Mouse (Mus musculus) embryo, embryonic 10.5 days (tissue): ENCODE results near the gene Ksr2.

Source experiments
- DNase-seq: peaks from one replicate; pipeline ENCODE4 v3.0.0-alpha.2; 2015; ENCODE audit warnings: low spot score

Ksr2 gene

GRCm38 (mm10) chr5:117523010-117523409, 109.2 kb downstream of the Ksr2 start:
- no peak for DNase-seq

GRCm38 (mm10) chr5:117530991-117531390, 117.2 kb downstream of the Ksr2 start:
- no peak for DNase-seq

- no peak for DNase-seq
These were observed 125.4 kb downstream of the Ksr2 start for GRCm38 (mm10) chr5:117539221-117539620.

DNA sequence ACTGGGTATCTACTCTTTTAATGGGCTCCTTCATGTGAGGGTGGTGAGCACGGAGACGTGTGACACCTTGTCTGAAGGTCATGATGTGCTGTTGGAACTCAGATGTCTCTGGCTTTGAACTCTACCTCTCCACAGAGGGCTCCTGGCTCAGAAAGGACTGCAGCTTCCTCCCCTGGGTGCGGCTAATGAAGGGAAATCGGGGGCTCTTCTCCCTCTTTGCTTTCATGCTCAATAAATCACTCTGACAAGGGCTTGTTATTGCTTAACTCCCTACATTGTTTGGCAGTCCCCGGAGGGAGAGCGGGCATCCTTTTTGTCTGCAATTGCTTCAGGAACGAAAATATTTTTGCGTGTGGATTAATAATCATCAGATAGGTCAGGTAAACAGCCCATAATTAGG, 127.9 kb downstream of the Ksr2 start:
- no peak for DNase-seq

DNA sequence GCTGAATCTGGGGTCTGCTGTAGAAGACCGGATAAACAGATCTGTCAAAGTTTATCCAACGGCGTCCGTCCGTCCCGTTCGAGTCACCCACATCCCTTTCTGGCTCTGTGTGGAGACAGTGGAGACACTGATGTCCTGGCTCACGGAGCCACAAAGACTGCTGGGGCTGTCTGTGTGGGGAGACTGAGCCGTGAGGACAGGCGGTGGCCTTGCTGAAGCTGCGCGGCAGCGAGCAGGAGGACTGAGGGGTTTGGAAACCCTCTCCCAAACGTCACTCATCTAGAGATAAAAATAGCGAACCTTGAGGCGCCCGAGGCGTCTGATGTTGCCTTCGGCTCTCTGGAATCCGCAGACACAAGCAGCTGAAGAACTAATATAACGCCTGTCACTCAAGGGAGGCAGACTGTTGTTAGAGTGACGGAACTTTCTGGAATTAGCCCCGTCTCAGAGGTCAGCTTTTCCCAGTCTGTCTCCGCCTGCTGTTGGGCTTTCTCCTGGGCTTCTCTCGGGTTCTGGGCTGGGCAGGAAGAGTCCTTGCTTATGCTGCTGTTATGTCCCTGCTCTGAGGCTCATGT, 133.0 kb downstream of the Ksr2 start:
- peak; percentile 13 for DNase-seq

GRCm38 (mm10) chr5:117550992-117551391, 137.2 kb downstream of the Ksr2 start:
- no peak for DNase-seq

DNA sequence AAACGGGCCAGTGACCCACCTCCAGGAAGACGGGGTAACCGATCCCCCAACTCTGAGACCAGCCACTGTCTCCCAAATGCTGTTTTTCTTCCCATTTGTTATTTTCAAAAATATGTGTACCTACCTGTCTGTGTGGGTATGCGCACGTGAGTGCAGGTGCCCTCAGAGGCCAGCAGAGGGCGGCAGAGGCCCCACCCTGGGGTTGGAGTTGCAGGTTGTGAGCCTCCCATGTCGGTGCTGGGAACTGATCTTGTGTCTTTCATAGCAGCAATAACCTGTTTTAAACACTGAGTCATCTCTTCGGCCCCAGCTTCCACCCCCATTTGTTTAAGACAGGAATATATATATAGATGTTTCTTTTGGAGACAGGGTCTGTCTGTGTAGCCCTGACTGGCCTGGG, 138.3 kb downstream of the Ksr2 start:
- no peak for DNase-seq

- no peak for DNase-seq
These were observed 140.7 kb downstream of the Ksr2 start for GRCm38 (mm10) chr5:117554505-117554904.

DNA sequence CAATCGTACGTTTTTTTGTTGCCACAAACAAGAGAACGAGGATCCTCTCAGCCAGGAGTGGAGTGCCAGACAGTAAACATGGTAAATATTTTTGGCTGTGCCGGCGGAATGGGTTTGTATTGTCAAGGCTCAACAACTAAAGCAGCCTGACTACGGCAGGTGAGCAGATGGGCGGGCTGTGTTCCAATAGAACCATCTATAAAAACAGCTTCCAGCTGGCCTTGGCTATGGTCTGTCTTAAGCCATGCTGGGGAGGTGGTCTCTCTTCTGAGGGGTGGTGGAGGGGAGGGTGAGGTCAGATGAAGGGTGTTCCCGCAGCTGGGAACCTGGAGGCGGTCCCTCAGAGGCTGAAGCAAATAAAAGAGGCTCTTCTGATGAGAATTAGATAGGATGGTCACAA, 142.8 kb downstream of the Ksr2 start:
- no peak for DNase-seq

GRCm38 (mm10) chr5:117561080-117561479, 147.3 kb downstream of the Ksr2 start:
- no peak for DNase-seq

GRCm38 (mm10) chr5:117566051-117566665, 152.4 kb downstream of the Ksr2 start:
- DNase-seq: no peak

DNA sequence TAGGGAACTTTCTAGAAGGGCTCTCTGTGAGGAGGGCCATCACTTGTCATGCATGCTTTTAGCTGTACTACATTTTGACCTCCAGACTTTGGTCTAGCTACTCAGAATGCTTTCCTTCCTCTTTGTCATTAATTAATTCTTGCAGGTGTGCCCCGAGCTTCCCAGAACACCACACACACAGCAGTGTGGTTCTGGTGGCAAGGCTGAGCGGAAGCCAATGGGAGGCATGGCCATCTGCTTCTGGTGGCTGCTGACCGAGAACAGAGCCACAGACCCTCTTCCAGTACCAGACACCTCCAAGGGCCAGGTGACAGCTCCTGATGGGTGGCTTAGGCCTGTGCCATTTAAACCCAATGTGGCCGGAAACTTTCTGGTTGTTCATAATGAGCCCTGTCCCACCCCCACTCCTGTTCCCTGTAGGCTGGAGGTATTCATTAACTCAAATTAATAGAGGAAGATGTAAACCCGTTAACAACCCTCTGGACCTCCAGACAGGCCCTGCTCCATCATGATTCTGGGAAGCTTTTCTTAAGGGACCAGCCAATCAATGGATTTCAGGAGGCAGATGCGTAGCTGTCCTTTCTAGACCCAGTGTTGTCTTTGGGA, 155.5 kb downstream of the Ksr2 start:
- no peak for DNase-seq

DNA sequence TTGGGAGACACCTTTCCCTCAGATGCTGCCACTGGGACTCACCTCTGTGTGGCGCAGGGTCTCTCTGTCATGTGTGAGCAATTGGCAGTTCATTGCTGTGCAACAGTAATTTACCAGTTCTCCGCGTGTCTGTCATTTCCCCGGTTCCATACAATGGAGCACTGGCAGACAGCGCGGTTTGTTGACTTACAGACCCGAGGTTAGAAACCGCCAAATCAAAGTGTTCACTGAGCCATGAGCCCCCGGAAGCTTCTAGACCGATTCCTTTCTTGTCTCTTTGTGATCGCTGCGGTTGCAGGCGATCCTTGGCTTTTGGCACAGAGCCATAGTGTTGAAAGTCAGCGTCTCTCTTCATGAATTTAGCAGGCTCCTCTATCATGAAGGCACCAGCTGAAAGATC, 158.6 kb downstream of the Ksr2 start:
- DNase-seq: no peak

DNA sequence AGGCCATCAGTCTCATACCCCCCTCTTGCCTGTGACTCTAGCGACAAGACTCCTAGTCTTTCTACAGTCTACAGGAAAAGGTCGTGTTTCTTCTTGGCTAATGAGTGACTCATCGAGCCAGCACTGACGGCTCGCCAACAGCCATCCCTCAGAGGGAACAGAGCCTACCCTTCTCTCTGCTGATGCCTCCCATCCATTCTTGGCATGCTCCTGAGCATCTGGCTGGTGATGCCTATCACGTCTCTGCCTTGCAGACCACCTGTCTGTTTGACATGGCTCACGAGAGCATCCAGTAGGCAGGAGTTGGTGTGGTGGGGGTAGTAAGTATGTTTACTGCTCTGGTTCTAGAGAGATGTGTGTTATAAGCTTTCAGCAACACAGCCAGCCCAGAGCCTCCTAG, 161.1 kb downstream of the Ksr2 start:
- no peak for DNase-seq

DNA sequence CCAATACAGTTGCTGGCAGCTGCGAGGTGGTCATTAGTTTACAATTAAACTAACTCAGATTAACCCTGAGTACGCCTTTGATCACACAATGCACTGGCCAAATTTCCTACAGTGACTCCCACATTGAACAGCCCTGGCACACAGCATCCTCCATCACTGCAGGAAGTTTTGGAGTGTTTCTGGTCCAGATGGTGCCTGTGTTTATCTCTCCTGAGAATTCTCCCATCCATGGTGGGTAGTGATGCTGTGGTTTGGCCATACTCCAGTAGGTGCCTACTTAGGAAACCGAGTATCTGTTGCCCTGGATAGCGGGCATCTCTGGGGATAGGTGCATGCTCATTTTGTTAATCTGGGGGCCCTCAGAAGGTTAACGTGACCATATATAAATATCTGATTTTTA, 163.8 kb downstream of the Ksr2 start:
- DNase-seq: no peak

GRCm38 (mm10) chr5:117581711-117582110, 167.9 kb downstream of the Ksr2 start:
- no peak for DNase-seq

DNA sequence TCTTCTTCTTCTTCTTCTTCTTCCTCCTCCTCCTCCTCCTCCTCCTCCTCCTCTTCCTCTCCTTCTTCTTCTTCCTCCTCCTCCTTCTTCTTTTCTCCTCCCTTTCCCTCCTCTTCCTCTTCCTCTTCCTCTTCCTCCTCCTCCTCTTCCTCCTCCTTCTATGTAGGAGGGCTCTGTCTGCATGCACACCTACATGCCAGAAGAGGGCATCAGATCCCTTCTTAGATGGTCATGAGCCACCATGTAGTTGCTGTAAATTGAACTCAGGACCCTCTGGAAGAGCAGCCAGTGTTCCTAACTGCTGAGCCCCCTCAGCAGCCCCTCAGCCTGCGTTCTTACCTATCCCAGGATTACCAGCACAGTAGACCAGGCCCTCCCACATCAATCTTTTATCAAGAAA, 170.6 kb downstream of the Ksr2 start:
- DNase-seq: no peak

DNA sequence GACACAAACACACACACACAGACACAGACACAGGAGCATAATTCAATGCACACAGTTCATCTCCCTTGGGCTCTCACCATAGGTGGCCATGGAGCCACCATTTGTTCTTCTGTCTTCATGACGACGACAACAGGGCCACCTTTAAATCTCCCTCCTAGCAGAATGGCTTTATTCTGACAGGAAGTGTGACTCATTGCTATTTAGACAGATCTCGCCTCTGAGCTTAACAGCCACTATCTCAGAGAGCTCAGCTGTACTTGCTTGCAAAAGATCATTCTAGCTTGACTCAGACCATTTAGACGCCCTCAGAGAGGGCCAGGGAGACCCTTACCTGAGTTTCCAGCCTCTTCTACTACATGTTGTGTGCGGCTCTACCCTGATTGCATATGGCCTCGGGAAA, 175.5 kb downstream of the Ksr2 start:
- DNase-seq: no peak

DNA sequence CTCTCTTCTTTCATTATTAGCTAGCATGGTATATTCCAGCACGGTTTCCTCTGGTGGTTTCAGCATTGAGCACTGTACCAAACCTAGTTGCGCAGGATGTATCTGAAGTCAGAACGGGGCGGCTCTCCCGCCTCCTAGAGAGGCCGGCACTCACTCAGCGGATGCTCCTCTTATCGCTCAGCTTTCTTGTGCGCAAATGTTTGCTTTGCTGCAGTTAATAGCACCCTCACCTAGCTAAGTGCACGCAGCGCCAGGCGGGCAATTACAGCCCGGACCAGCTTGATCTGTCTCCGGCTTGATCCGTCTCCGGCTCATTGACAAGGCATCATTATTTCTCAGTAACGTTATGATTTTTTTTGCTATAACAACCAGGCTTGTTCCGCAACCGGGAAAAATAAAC, 179.5 kb downstream of the Ksr2 start:
- no peak for DNase-seq

- no peak for DNase-seq
These were observed 183.0 kb downstream of the Ksr2 start for GRCm38 (mm10) chr5:117596803-117597202.

- no peak for DNase-seq
These were observed 188.2 kb downstream of the Ksr2 start for GRCm38 (mm10) chr5:117602026-117602425.

DNA sequence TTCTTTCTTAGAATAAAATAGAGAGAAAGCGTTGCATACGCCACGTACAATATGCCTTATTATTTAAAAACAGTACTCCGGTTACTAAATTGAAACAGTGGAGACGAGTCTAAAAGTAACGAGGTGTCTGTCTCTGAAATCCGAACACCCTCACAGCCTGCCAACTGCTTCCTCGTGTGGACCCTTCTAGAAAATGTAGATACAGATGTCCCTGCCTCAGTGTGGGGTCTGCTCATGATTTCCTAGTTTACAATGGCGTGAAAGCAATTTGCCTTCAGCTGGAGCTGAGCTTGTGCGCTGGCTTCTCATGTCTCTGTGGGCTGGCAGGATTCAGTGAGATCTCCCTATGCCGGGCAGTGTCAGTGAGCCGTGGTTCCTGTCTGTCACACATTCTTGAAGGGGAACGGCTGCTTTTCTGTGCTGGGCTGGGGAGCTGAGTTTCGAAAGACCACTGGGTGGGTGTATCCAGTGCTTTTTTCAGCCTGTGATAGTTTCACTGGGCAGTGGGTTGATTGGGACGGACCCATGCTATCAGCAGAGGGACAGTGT, 194.0 kb downstream of the Ksr2 start:
- DNase-seq: peak; percentile 19

GRCm38 (mm10) chr5:117614331-117615024, 200.7 kb downstream of the Ksr2 start:
- peak; percentile 91 for DNase-seq
